Mouse (Mus musculus): ENCODE measurements at regions not wholly inside any gene's neighbourhood (a gene's known extent, or its start where the extent isn't known, plus 50 kb on each side); places are given as distances from the start of the nearest gene placed in this dataset.

GRCm38 (mm10) chr6:9697698-9698097 is 749.5 kb downstream of the Nxph1 start:
- H3K9ac ChIP-seq (replicated peaks; ENCODE audit: low read length) = no peak overlapping the region
- no peak for ATAC-seq
- TF ChIP-seq CTCF (IDR thresholded peaks at IDR 0.05; ENCODE audit: low read depth) = no peak

GRCm38 (mm10) chr6:9698193-9698592 is 750.0 kb downstream of the Nxph1 start:
- no peak for TF ChIP-seq CTCF (IDR thresholded peaks at IDR 0.05; ENCODE audit: low read depth)
- Histone ChIP-seq H3K36me3 (ENCODE audit: insufficient read depth, low read length) (no peaks in the 10 kb centered on the region), H3K27me3 (ENCODE audit: insufficient read depth, low read length) (no peaks in the 10 kb centered on the region), H3K4me2 (ENCODE audit: low read depth, low read length) (no peak overlapping the region), H3K4me3 (ENCODE audit: low read length) (no peak overlapping the region), H3K9ac (replicated peaks; ENCODE audit: low read length) (no peak overlapping the region), H3K9me3 (ENCODE audit: low read length) (no peaks in the 10 kb centered on the region), H3K27ac (no peak overlapping the region), H3K4me1 (ENCODE audit: insufficient read depth, low read length) (no peaks in the 10 kb centered on the region)
- no peak for DNase-seq (ENCODE audit: low spot score)
- no peak for ATAC-seq
- WGBS = 67% methylated on average over 1 of the region's 1 CpGs

More at GRCm38 (mm10) chr6:9697698-9698097, 749.5 kb downstream of the Nxph1 start:
- DNase-seq (ENCODE audit: low spot score) = peak; percentile 7
- WGBS = 79% methylated on average over 1 of the region's 1 CpGs
- Histone ChIP-seq H3K4me1 (ENCODE audit: insufficient read depth, low read length) (no peaks in the 10 kb centered on the region), H3K4me2 (ENCODE audit: low read depth, low read length) (no peak overlapping the region), H3K27me3 (ENCODE audit: insufficient read depth, low read length) (no peaks in the 10 kb centered on the region), H3K27ac (no peak overlapping the region), H3K36me3 (ENCODE audit: insufficient read depth, low read length) (no peaks in the 10 kb centered on the region), H3K9me3 (ENCODE audit: low read length) (no peaks in the 10 kb centered on the region), H3K4me3 (ENCODE audit: low read length) (no peak overlapping the region)
